Mouse (Mus musculus): ENCODE data around the gene Iqcf1. TPM values are rescaled to one million over a fixed set of nuclear protein-coding genes. Genes with fewer than 3 reads are reported as not detected.
A peak's percentile ranks its signal among the peaks of the same experiment; 100 is the strongest.

Gene Iqcf1
- total RNA-seq, 1 experiment from 2014 or later = not detected

- peak; percentile 26 for ATAC-seq (replicated peaks; ENCODE audit: low read depth, poor library complexity, severe bottlenecking)
Observed at GRCm38 (mm10) chr9:106464751-106465541, 34.8 kb upstream of the Iqcf1 start.

GRCm38 (mm10) chr9:106465571-106466200 lies 34.1 kb upstream of the Iqcf1 start, which contains the start of gene Gpr62:
Gene Gpr62, minus strand, starts transcription at chr9:106465938.
- no peak for ATAC-seq (replicated peaks; ENCODE audit: low read depth, poor library complexity, severe bottlenecking)

GRCm38 (mm10) chr9:106466721-106467120 lies 33.0 kb upstream of the Iqcf1 start:
- ATAC-seq (replicated peaks; ENCODE audit: low read depth, poor library complexity, severe bottlenecking) = no peak

GRCm38 (mm10) chr9:106467746-106468145 lies 32.0 kb upstream of the Iqcf1 start:
- no peak for ATAC-seq (replicated peaks; ENCODE audit: low read depth, poor library complexity, severe bottlenecking)

- peak; percentile 26; the same call in 1 of the 2 replicates for ATAC-seq (replicated peaks; ENCODE audit: low read depth, poor library complexity, severe bottlenecking)
Observed at GRCm38 (mm10) chr9:106469317-106469716, 30.4 kb upstream of the Iqcf1 start.

GRCm38 (mm10) chr9:106469776-106470175 lies 30.0 kb upstream of the Iqcf1 start:
- no peak for ATAC-seq (replicated peaks; ENCODE audit: low read depth, poor library complexity, severe bottlenecking)

GRCm38 (mm10) chr9:106470991-106471750 lies 28.6 kb upstream of the Iqcf1 start:
- ATAC-seq (replicated peaks; ENCODE audit: low read depth, poor library complexity, severe bottlenecking) = no peak

GRCm38 (mm10) chr9:106471892-106472291 lies 27.9 kb upstream of the Iqcf1 start:
- no peak for ATAC-seq (replicated peaks; ENCODE audit: low read depth, poor library complexity, severe bottlenecking)

- ATAC-seq (replicated peaks; ENCODE audit: low read depth, poor library complexity, severe bottlenecking) = no peak
Observed at GRCm38 (mm10) chr9:106472321-106472720, 27.4 kb upstream of the Iqcf1 start.

- no peak for ATAC-seq (replicated peaks; ENCODE audit: low read depth, poor library complexity, severe bottlenecking)
Observed at GRCm38 (mm10) chr9:106473081-106473752, 26.6 kb upstream of the Iqcf1 start.

- no peak for ATAC-seq (replicated peaks; ENCODE audit: low read depth, poor library complexity, severe bottlenecking)
Observed at GRCm38 (mm10) chr9:106473753-106474105, 26.0 kb upstream of the Iqcf1 start.

- peak; percentile 31; the same call in 1 of the 2 replicates for ATAC-seq (replicated peaks; ENCODE audit: low read depth, poor library complexity, severe bottlenecking)
Observed at GRCm38 (mm10) chr9:106474456-106474855, 25.3 kb upstream of the Iqcf1 start.

GRCm38 (mm10) chr9:106475046-106475445 lies 24.7 kb upstream of the Iqcf1 start:
- ATAC-seq (replicated peaks; ENCODE audit: low read depth, poor library complexity, severe bottlenecking) = no peak

GRCm38 (mm10) chr9:106475663-106476001 lies 24.1 kb upstream of the Iqcf1 start, which contains the start of gene Rrp9:
Gene Rrp9, plus strand, starts transcription at chr9:106475963.
- no peak for ATAC-seq (replicated peaks; ENCODE audit: low read depth, poor library complexity, severe bottlenecking)

GRCm38 (mm10) chr9:106476002-106476923 lies 23.5 kb upstream of the Iqcf1 start:
- peak; percentile 29 for ATAC-seq (replicated peaks; ENCODE audit: low read depth, poor library complexity, severe bottlenecking)

- peak; percentile 89 for ATAC-seq (replicated peaks; ENCODE audit: low read depth, poor library complexity, severe bottlenecking)
Observed at GRCm38 (mm10) chr9:106476924-106477484, 22.8 kb upstream of the Iqcf1 start, which contains the start of gene Parp3. Gene Parp3, minus strand, starts transcription at chr9:106476949.

- no peak for ATAC-seq (replicated peaks; ENCODE audit: low read depth, poor library complexity, severe bottlenecking)
Observed at GRCm38 (mm10) chr9:106477649-106478048, 22.1 kb upstream of the Iqcf1 start.

- no peak for ATAC-seq (replicated peaks; ENCODE audit: low read depth, poor library complexity, severe bottlenecking)
Observed at GRCm38 (mm10) chr9:106478101-106478500, 21.7 kb upstream of the Iqcf1 start.

GRCm38 (mm10) chr9:106480541-106480940 lies 19.2 kb upstream of the Iqcf1 start:
- no peak for ATAC-seq (replicated peaks; ENCODE audit: low read depth, poor library complexity, severe bottlenecking)

All from common myeloid progenitor, adult 5-6 weeks (primary cell).